Mouse (Mus musculus) intestine, postnatal 0 days (tissue): ENCODE results near the gene Olfr558. TPM values are rescaled to one million over a fixed set of nuclear protein-coding genes. Genes with fewer than 3 reads are reported as not detected.

Source experiments
- ATAC-seq: fragments of 200-750 bp; cut with Nextera tagmentation; 2 replicates; pipeline ENCODE4 v1.8.0; 2017; ENCODE audit warnings: mild to moderate bottlenecking, moderate TSS enrichment, moderate library complexity
- H3K27ac ChIP-seq: fragments of 300-500 bp; sonication (generic); 2 replicates; pipeline ENCODE4 v1.5.1; 2014; ENCODE audit warnings: mild to moderate bottlenecking, low read depth, low read length, moderate library complexity
- H3K27me3 ChIP-seq: fragments of 300-500 bp; sonication (generic); replicated peaks from 2 replicates; pipeline ENCODE4 v1.6.1; 2014; ENCODE audit warnings: low read length, mixed read lengths; ENCODE audit not compliant: control insufficient read depth, insufficient read depth
- H3K36me3 ChIP-seq: fragments of 300-500 bp; sonication (generic); 2 replicates; pipeline ENCODE4 v1.6.1; 2014; ENCODE audit warnings: mild to moderate bottlenecking, moderate library complexity; ENCODE audit not compliant: control insufficient read depth, insufficient read depth
- H3K4me1 ChIP-seq: fragments of 300-500 bp; sonication (generic); replicated peaks from 2 replicates; pipeline ENCODE4 v1.6.1; 2014; ENCODE audit warnings: antibody characterized with exemption, low read length, mixed read lengths; ENCODE audit not compliant: control insufficient read depth, insufficient read depth
- H3K4me2 ChIP-seq: fragments of 300-500 bp; sonication (generic); replicated peaks from 2 replicates; pipeline ENCODE4 v1.6.1; 2014; ENCODE audit warnings: low read depth, mild to moderate bottlenecking, moderate library complexity
- H3K4me3 ChIP-seq: fragments of 300-500 bp; sonication (generic); 2 replicates; pipeline ENCODE4 v1.5.1; 2014; ENCODE audit warnings: low read depth, low read length
- H3K9ac ChIP-seq: fragments of 300-500 bp; sonication (generic); 2 replicates; pipeline ENCODE4 v1.6.1; 2014; ENCODE audit warnings: mild to moderate bottlenecking, low read depth, low read length
- H3K9me3 ChIP-seq: fragments of 300-500 bp; sonication (generic); 2 replicates; pipeline ENCODE4 v1.6.1; 2016; ENCODE audit warnings: mixed run types; ENCODE audit not compliant: control insufficient read depth
- CTCF ChIP-seq: sonication (generic); IDR thresholded peaks from 2 replicates; pipeline ENCODE4 v1.5.1; 2016; ENCODE audit warnings: low read depth, mild to moderate bottlenecking, control low read depth, antibody characterized with exemption, moderate library complexity
- WGBS: fragments of 180-500 bp; shearing (Covaris S2); extraction: QIAGEN DNeasy Blood & Tissue Kit; methylation state at CpG from one replicate; pipeline ENCODE4 v1.1.7; 2014; 5-methylcytosine and 5-hydroxymethylcytosine counted together
- polyA plus RNA-seq: library from polyadenylated mRNA; unstranded; fragments of >200 nt; fragmentation: Nextera tagmentation; extraction: Ambion mirVana; gene quantifications from 2 replicates; pipeline ENCODE4 v1.2.1, GENCODE M21; 2015

Gene Olfr558
- polyA plus RNA-seq, 1 experiment from 2014 or later = 0.48 TPM

DNA sequence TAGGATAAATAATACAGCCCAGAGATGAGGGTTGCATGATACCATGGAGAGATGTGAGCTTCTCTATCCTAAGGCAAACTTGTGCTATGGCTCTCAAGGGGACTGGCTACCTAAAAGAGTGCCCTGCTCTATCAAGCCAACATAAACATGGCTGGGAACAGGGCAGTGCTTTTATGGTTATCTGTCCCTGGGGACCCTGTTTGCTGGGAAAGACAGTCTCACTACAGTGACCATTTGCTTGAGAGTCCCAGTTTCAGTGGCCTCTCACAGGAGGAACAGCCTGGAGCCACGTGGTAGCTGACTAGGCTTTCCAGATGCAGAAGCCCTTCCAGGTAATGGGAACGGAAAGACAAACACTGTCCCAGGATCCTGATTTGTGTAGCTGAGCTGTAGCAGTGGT, 35.7 kb downstream of the Olfr558 start:
- TF ChIP-seq CTCF = no peak
- no peak overlapping the region for H3K9ac ChIP-seq
- H3K4me3 ChIP-seq = no peak overlapping the region
- H3K36me3 ChIP-seq = no peaks in the 10 kb centered on the region
- H3K4me1 ChIP-seq = no peaks in the 10 kb centered on the region
- no peaks in the 10 kb centered on the region for H3K9me3 ChIP-seq
- WGBS = 22% methylated on average over 2 of the region's 2 CpGs
- no peak for ATAC-seq
- H3K27me3 ChIP-seq = no peaks in the 10 kb centered on the region
- no peak overlapping the region for H3K27ac ChIP-seq
- H3K4me2 ChIP-seq = no peak overlapping the region

DNA sequence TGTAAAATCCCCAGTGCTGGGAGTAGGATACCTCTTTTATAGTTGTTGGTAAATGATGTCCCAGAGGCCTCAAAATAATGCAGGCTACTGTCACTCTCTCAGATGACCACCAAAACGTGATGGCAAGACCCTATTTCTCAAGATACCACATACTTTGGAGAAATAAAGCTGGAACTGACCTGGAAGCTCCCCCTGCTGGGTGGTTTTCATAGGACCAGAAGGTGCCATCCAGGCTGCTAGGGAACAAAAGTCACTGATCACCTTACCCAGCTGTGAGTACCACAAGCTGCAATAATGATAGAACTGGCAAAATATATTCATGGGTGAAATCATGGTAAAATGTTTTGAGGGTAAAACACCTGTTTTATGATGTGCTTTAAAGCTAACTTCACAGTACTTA, 50.1 kb downstream of the Olfr558 start:
- WGBS = 4% methylated on average over 1 of the region's 1 CpGs
- Histone ChIP-seq H3K4me3 (no peak overlapping the region), H3K27me3 (no peaks in the 10 kb centered on the region), H3K9me3 (no peaks in the 10 kb centered on the region), H3K4me1 (no peaks in the 10 kb centered on the region), H3K9ac (no peak overlapping the region), H3K36me3 (no peaks in the 10 kb centered on the region), H3K4me2 (no peak overlapping the region), H3K27ac (no peak overlapping the region)
- peak; percentile 42 for TF ChIP-seq CTCF
- no peak for ATAC-seq

DNA sequence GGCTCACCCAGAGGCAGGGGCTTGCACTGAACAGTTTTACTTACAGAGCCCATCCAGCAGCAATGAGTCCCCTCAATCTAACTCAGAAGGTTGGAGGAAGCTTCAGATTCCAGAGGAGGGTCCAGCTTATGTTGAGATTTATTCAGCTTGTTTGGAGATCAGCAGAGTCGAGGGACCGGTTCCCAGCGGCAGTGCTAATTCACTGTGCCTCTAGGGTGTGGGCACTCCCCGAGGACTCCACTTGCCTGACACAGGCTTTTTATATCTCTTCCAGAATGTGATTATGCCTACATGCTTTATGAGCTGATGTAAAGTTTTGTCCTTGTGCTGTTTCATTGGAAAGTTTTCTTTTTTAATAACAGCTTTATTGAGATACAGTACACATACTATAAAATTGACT, 57.3 kb downstream of the Olfr558 start, which contains the start of the genes Olfr560 and Olfr78:
Olfr560 (minus strand) TSS at position 101 of the 400 bp plus-strand sequence.
Olfr78 (minus strand) TSS at position 206 of the 400 bp plus-strand sequence.
- H3K36me3 ChIP-seq = no peaks in the 10 kb centered on the region
- no peak within 1 kb of the TSS for H3K4me2 ChIP-seq
- no peaks in the 10 kb centered on the region for H3K4me1 ChIP-seq
- no peaks in the 10 kb centered on the region for H3K27me3 ChIP-seq
- no peak within 1 kb of the TSS for H3K4me3 ChIP-seq
- H3K9ac ChIP-seq = no peak within 1 kb of the TSS
- H3K27ac ChIP-seq = no peak within 1 kb of the TSS
- 53% methylated on average over 4 of the region's 4 CpGs for WGBS
- ATAC-seq = no peak
- H3K9me3 ChIP-seq = no peaks in the 10 kb centered on the region
- TF ChIP-seq CTCF = no peak

Other genes starting within 250 kb of the Olfr558 start
- not detected in 2 replicates for gene Olfr543, start 220.5 kb upstream of the Olfr558 start, polyA plus RNA-seq
- gene Olfr544, start 213.9 kb upstream of the Olfr558 start, polyA plus RNA-seq = 0.04 TPM in 1 of 2 replicates, not detected in the other
- not detected in 2 replicates for gene Olfr545, start 202.6 kb upstream of the Olfr558 start, polyA plus RNA-seq
- gene Olfr547, start 167.5 kb upstream of the Olfr558 start, polyA plus RNA-seq = not detected in 2 replicates
- not detected in 2 replicates for gene Olfr548-ps1, start 161.3 kb upstream of the Olfr558 start, polyA plus RNA-seq
- not detected in 2 replicates for gene Olfr549, start 152.3 kb upstream of the Olfr558 start, polyA plus RNA-seq
- 0.48 and 0.66 TPM in 2 replicates for gene Trim21, start 136.7 kb upstream of the Olfr558 start, polyA plus RNA-seq
- not detected in 2 replicates for gene Olfr550, start 130.8 kb upstream of the Olfr558 start, polyA plus RNA-seq
- not detected in 2 replicates for gene Olfr551, start 110.3 kb upstream of the Olfr558 start, polyA plus RNA-seq
- not detected in 2 replicates for gene Olfr552, start 104.4 kb upstream of the Olfr558 start, polyA plus RNA-seq
- not detected in 2 replicates for gene Olfr553, start 84.0 kb upstream of the Olfr558 start, polyA plus RNA-seq
- not detected in 2 replicates for gene Olfr554, start 63.8 kb upstream of the Olfr558 start, polyA plus RNA-seq
- not detected in 2 replicates for gene Olfr555, start 43.4 kb upstream of the Olfr558 start, polyA plus RNA-seq
- not detected in 2 replicates for gene Olfr556, start 37.3 kb upstream of the Olfr558 start, polyA plus RNA-seq
- 3.6 and 4.3 TPM in 2 replicates for gene Trim68, start 14.9 kb upstream of the Olfr558 start, polyA plus RNA-seq
- gene Olfr557, start 6.3 kb upstream of the Olfr558 start, polyA plus RNA-seq = not detected in 2 replicates
- gene Olfr33, start 16.9 kb downstream of the Olfr558 start, polyA plus RNA-seq = not detected in 2 replicates
- not detected in 2 replicates for gene Olfr559, start 25.3 kb downstream of the Olfr558 start, polyA plus RNA-seq
- not detected in 2 replicates for gene Olfr560, start 57.2 kb downstream of the Olfr558 start, polyA plus RNA-seq
- 0.12 and 0.23 TPM in 2 replicates for gene Olfr78, start 57.3 kb downstream of the Olfr558 start, polyA plus RNA-seq
- not detected in 2 replicates for gene Olfr561, start 69.0 kb downstream of the Olfr558 start, polyA plus RNA-seq
- gene Olfr564, start 101.3 kb downstream of the Olfr558 start, polyA plus RNA-seq = not detected in 2 replicates
- gene Olfr566, start 156.6 kb downstream of the Olfr558 start, polyA plus RNA-seq = not detected in 2 replicates
- not detected in 2 replicates for gene Olfr568, start 174.9 kb downstream of the Olfr558 start, polyA plus RNA-seq
- not detected in 2 replicates for gene Olfr569, start 188.7 kb downstream of the Olfr558 start, polyA plus RNA-seq
- gene Olfr570, start 192.4 kb downstream of the Olfr558 start, polyA plus RNA-seq = not detected in 2 replicates
- gene Olfr571, start 215.3 kb downstream of the Olfr558 start, polyA plus RNA-seq = not detected in 2 replicates
- not detected in 2 replicates for gene Olfr572, start 222.2 kb downstream of the Olfr558 start, polyA plus RNA-seq
- not detected in 2 replicates for gene Olfr573-ps1, start 240.4 kb downstream of the Olfr558 start, polyA plus RNA-seq
- gene Olfr574, start 246.3 kb downstream of the Olfr558 start, polyA plus RNA-seq = not detected in 2 replicates